Mouse (Mus musculus): Measurements from ENCODE around the gene Wdtc1.

Gene Wdtc1

GRCm38 (mm10) chr4:133264559-133264958 is 88.7 kb downstream of the Wdtc1 start:
- ChIA-PET POLR2A (interaction anchor here in 3 of 4 experiments (0.6 to 3.5 kb wide), 10 partner anchors 8 to 335 kb away, joined by 3 to 29 read pairs (median 4); partner anchors contain the start of gene Tmem222 (in 2 of the 3)), CTCF (interaction anchor here in 2 of 4 experiments (0.6 to 1.9 kb wide), 2 partner anchors 33 kb away, joined by 3 to 7 read pairs; no protein-coding TSS in a partner anchor)

DNA sequence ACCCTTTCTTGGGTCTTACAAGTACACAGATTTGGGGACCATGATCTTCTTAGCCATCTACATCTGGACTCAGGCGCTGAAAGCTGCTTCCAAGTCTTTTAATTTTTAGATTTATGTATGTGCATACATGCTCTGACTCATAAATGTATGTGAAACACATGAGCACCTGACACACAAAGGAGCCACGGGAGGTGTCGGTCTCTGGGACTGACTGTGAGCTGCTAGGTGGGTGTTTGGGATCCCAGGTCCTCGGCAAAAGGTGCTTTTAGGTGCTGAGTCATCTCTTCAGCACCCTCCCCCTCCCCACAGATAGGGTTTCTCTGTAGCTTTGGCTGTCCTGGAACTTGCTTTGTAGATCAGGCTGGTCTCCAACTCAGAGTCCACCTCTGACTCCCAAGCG is 89.5 kb downstream of the Wdtc1 start:
- ChIA-PET POLR2A (interaction anchor here (0.6 to 3.5 kb wide), 13 partner anchors 9 to 335 kb away, joined by 3 to 29 read pairs (median 4); partner anchors contain the start of genes Tmem222 (in 3 of the 4) and Wdtc1 (in 1 of the 4)), CTCF (interaction anchor here (1.1 to 1.9 kb wide), 4 partner anchors 34 to 44 kb away, joined by 3 to 7 read pairs (median 5); no protein-coding TSS in a partner anchor)

- ChIA-PET CTCF (interaction anchor here (0.6 to 2.5 kb wide), 12 partner anchors 12 to 595 kb away, joined by 3 to 14 read pairs (median 4); no protein-coding TSS in a partner anchor), POLR2A (interaction anchor here in 3 of 4 experiments (0.7 to 3.5 kb wide), 15 partner anchors 9 to 317 kb away, joined by 3 to 15 read pairs (median 4); partner anchors contain the start of genes Tmem222 (in 2 of the 3), Map3k6 (in 1 of the 3) and Wdtc1 (in 1 of the 3))
These were observed 90.4 kb downstream of the Wdtc1 start, which contains the start of gene Sytl1 for GRCm38 (mm10) chr4:133262882-133263281. Sytl1 (minus strand) TSS chr4:133263113.

- CTCF ChIA-PET: interaction anchor here in 3 of 4 experiments (0.9 to 2.5 kb wide), 12 partner anchors 11 to 161 kb away, joined by 3 to 14 read pairs (median 4); no protein-coding TSS in a partner anchor
These were observed 90.9 kb downstream of the Wdtc1 start for GRCm38 (mm10) chr4:133262375-133262765.

DNA sequence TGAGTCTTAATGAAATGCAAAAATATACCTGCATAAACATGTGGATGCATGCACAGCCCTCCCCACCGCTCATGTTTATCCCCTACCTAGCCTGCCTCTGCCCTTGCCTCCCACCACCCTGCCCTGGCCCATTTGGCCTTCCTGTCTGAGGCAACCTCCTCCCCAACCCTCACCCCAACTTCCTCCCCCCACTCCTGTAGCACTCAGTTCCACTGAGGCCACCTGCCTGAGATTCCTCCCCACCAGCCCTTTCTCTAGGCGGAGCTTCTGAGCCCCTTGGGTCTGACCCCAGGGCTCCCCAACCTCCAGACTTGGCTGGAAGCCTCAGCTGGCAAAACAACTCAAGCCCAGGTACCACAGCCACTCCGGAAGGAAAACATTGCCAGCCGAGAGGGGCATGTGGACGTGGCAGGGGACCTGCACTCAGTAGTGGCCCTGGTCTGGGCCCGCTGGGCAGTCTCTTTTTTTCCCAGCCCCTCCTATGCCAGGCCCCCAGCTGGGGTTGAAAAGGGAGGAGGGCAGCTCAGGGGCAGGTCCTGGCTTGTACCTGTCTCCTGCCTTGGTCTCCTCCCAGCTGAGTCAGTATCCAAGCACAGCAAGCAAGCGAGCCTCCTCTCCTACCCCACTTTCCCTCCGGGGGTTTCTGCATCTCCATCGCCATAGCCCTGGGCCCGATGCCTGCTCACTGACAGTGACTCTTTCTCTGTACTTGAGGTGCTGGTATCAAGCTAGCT is 91.5 kb downstream of the Wdtc1 start:
- ChIA-PET CTCF (interaction anchor here in 3 of 4 experiments (0.6 to 2.5 kb wide), 8 partner anchors 11 to 161 kb away, joined by 3 to 14 read pairs (median 4); partner anchors contain the start of gene Tmem222 (in 1 of the 3)), POLR2A (interaction anchor here in 2 of 4 experiments (0.6 to 2.3 kb wide), 12 partner anchors 13 to 306 kb away, joined by 3 to 10 read pairs (median 4); partner anchors contain the start of genes Slc9a1 (in 1 of the 2), Tmem222 (in 1 of the 2) and Wdtc1 (in 1 of the 2))

More at GRCm38 (mm10) chr4:133262375-133262765, 90.9 kb downstream of the Wdtc1 start:
- POLR2A ChIA-PET: interaction anchor here in 2 of 4 experiments (0.6 to 2.2 kb wide), 11 partner anchors 15 to 317 kb away, joined by 3 to 10 read pairs (median 3); partner anchors contain the start of genes Map3k6 (in 1 of the 2) and Slc9a1 (in 1 of the 2)

DNA sequence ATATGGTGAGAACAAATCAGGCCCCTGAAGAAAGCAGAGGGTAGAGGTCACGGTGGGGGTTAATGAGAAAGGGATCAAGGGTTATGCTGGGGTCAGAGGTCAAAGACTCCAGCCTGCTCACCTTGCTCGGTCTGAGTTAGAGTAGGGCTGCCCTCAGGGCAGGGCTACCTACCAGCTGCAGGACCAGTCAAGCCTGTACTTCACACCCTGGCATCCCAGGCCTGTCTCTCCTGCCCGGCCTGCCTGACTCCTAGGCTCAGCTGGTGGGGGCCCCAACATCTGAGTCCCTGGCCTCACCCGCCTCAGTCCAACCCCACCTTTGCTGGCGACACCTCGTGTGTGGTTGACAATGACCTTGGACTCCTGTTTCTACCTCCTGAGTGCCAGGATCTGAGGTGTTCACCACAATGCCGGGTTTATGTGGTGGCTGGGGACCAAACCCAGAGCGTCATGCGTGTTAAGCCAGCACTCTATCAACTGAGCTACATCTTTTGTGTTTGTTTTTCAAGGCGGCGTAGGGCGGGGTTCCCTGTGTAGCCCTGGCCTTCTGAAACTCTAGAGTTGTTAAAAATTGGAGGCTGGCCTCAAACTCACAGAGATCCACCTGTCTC is 95.4 kb downstream of the Wdtc1 start:
- POLR2A ChIA-PET: interaction anchor here in 3 of 4 experiments (0.6 to 3.3 kb wide), 17 partner anchors 9 to 583 kb away, joined by 3 to 20 read pairs (median 6); partner anchors contain the start of genes Tmem222 (in 2 of the 3) and Wdtc1 (in 2 of the 3)
- CTCF ChIA-PET: interaction anchor here in 3 of 4 experiments (0.6 to 2.4 kb wide), 7 partner anchors 11 to 184 kb away, joined by 3 to 13 read pairs (median 5); no protein-coding TSS in a partner anchor

DNA sequence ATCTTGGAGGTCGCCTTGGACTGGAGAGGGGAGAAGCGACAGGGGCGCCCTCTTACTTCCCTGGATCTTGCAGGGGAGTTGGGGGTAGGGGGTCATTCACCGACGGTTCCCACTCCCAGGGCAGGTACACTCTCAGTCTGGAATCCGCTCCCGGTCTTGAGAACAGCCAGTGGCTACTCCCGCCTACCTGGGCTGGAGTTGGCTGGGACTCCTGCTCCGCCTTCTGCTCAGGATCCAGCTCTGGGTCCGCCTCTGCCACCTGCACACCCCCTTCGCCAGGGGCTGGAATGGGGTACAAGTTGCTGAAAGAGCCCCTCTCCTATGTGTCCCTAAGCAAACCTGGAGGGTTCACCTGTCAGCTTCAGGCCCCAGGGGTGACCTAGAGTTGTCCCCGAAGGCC is 96.1 kb downstream of the Wdtc1 start:
- ChIA-PET POLR2A (interaction anchor here (0.6 to 3.3 kb wide), 21 partner anchors 9 to 584 kb away, joined by 3 to 20 read pairs (median 4); partner anchors contain the start of genes Tmem222 (in 2 of the 4) and Wdtc1 (in 2 of the 4)), CTCF (interaction anchor here in 3 of 4 experiments (0.6 to 2.4 kb wide), 12 partner anchors 10 to 248 kb away, joined by 3 to 13 read pairs (median 5); no protein-coding TSS in a partner anchor)

DNA sequence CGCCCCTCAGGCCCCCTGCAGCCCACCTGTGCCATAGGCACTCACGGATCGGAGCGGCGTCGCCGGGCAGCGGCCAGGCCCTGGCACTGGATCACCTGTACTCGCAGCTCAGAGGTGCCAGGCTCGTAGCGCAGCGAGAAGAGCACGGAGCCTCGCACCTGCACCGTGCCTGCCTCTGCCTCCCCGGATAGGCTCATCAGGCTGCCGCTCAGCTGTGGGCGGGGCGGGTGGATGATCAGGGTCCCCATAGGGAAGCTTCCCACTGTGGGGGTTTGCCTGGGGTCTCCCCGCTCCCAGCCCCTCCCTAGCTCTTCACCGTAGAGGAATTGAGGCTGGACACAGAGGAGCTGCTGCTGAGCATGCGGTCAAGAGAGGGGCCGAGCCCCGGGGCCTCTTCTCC is 96.5 kb downstream of the Wdtc1 start:
- POLR2A ChIA-PET: interaction anchor here in 3 of 4 experiments (0.6 to 3.3 kb wide), 21 partner anchors 9 to 1171 kb away, joined by 3 to 20 read pairs (median 4); partner anchors contain the start of genes Tmem222 (in 2 of the 3) and Wdtc1 (in 2 of the 3)
- CTCF ChIA-PET: interaction anchor here (0.5 to 2.4 kb wide), 15 partner anchors 10 to 248 kb away, joined by 3 to 13 read pairs (median 3); no protein-coding TSS in a partner anchor

GRCm38 (mm10) chr4:133255392-133255791 is 97.9 kb downstream of the Wdtc1 start:
- CTCF ChIA-PET: interaction anchor here in 1 of 4 experiments (1.3 kb wide), 1 partner anchor 14 kb away, joined by 4 read pairs; no protein-coding TSS in a partner anchor
- POLR2A ChIA-PET: interaction anchor here in 2 of 4 experiments (0.6 to 3.3 kb wide), 9 partner anchors 8 to 333 kb away, joined by 3 to 20 read pairs (median 3); partner anchors contain the start of gene Fam76a (in 1 of the 2)

- POLR2A ChIA-PET: interaction anchor here in 1 of 4 experiments (0.6 to 2.6 kb wide), 10 partner anchors 10 to 561 kb away, joined by 3 to 13 read pairs (median 4); partner anchors contain the start of genes Sytl1 and Wdtc1
- CTCF ChIA-PET: interaction anchor here in 1 of 4 experiments (0.6 to 1.3 kb wide), 3 partner anchors 29 to 141 kb away, joined by 3 to 5 read pairs (median 5); no protein-coding TSS in a partner anchor
These were observed 99.9 kb downstream of the Wdtc1 start for GRCm38 (mm10) chr4:133253412-133253811.

DNA sequence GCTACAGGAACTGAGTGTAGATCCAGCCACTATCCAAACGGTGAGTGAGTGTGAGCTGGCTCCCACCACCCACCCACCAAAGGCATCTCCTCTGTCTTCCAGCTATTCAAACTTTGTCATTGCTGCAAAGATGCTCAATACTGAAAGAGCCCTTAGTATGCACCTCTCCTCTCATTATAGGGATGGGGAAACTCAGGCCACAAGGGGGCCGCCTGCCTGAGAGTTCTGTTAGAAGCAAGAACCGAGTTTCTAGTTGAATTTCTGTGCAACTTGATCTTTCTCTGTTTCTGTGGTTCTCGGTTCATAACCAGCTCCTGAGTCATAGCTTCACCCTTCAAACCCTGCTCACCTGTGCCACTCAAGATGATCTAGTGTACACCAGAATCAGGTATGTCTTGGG is 101.2 kb downstream of the Wdtc1 start:
- ChIA-PET CTCF (interaction anchor here in 3 of 4 experiments (0.5 to 5.5 kb wide), 11 partner anchors 10 to 135 kb away, joined by 3 to 21 read pairs (median 8); partner anchors contain the start of gene Sytl1 (in 1 of the 3)), POLR2A (interaction anchor here in 1 of 4 experiments (1.2 to 3.7 kb wide), 7 partner anchors 8 to 31 kb away, joined by 4 to 15 read pairs (median 9); partner anchors contain the start of genes Map3k6 and Sytl1)

DNA sequence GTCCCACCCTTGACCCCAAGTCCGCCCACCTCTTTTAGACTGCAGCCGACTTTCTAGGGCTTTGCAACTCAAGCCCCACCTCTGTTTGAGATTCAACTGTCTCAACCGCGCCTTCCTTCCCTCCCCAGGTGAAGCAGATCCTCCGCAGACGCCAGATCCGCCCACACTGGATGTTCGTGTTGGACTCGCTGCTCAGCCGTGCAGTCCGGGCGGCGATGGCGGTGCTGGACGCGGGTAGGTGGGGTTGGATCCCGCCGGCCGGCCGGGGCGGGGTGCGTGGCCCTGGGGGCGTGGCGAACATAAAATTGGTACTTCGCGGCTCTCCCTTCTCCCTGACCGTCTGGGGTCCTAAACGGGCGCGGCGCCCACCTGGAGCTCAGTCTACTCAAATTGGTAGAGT is 102.1 kb downstream of the Wdtc1 start:
- ChIA-PET CTCF (interaction anchor here (0.5 to 5.5 kb wide), 39 partner anchors 8 to 401 kb away, joined by 3 to 21 read pairs (median 4); partner anchors contain the start of genes Sytl1 (in 2 of the 4), Map3k6 (in 1 of the 4), Tent5b (in 1 of the 4) and Tmem222 (in 1 of the 4)), POLR2A (interaction anchor here (0.5 to 3.7 kb wide), 14 partner anchors 9 to 102 kb away, joined by 3 to 16 read pairs (median 5); partner anchors contain the start of genes Map3k6 (in 2 of the 4), Sytl1 (in 1 of the 4) and Wdtc1 (in 1 of the 4))

DNA sequence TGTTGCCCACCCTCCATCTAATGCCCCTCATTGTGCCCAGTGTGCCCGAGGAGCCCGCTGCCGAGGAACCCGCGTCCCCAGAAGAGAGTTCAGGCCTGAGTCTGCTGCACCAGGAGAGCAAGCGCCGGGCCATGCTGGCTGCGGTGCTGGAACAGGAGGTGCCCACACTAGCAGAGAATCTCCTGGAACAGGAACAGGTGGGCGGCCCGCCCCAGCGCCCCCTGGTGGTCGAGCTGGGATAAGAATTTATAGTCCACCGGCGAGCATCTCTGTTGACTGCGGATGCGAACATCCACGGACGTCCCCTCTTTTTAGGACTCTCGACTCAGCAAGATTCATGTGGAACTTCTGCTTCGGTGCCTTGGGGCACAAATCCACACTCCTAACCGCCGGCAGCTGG is 102.7 kb downstream of the Wdtc1 start:
- POLR2A ChIA-PET: interaction anchor here (0.5 to 3.7 kb wide), 16 partner anchors 9 to 229 kb away, joined by 3 to 16 read pairs (median 4); partner anchors contain the start of genes Map3k6 (in 2 of the 4), Sytl1 (in 1 of the 4), Tent5b (in 1 of the 4) and Wdtc1 (in 1 of the 4)
- CTCF ChIA-PET: interaction anchor here (0.6 to 5.5 kb wide), 39 partner anchors 9 to 401 kb away, joined by 3 to 21 read pairs (median 4); partner anchors contain the start of genes Sytl1 (in 2 of the 4), Map3k6 (in 1 of the 4), Tent5b (in 1 of the 4) and Tmem222 (in 1 of the 4)

- CTCF ChIA-PET: interaction anchor here in 3 of 4 experiments (0.6 to 5.5 kb wide), 5 partner anchors 9 to 177 kb away, joined by 3 to 21 read pairs (median 5); no protein-coding TSS in a partner anchor
- POLR2A ChIA-PET: interaction anchor here in 3 of 4 experiments (0.6 to 2.5 kb wide), 7 partner anchors 9 to 43 kb away, joined by 3 to 10 read pairs (median 4); partner anchors contain the start of gene Tmem222 (in 1 of the 3)
These were observed 105.4 kb downstream of the Wdtc1 start for GRCm38 (mm10) chr4:133247806-133248449.

DNA sequence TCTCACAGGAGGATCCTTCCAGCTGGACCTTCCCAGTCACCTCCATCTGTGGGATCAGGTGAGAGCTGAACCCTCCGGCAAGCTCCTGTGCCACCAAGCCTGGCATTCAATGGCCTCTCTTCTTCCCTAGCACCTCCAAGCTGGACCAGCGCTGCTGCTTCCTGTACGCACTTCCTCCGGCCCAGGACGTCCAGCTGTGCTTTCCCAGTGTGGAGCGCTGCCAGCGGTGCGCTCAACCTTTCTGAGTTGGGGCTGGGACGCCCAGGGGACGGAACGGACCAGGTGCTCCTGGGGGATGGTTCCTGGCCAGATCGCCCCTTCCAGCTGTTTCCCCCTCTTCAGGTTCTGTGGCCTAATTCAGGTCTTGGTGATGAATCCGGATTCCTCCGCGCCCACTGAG is 106.2 kb downstream of the Wdtc1 start:
- POLR2A ChIA-PET: interaction anchor here in 2 of 4 experiments (0.5 to 2.5 kb wide), 7 partner anchors 10 to 715 kb away, joined by 3 to 10 read pairs (median 3); partner anchors contain the start of gene Tmem222 (in 1 of the 2)
- CTCF ChIA-PET: interaction anchor here in 3 of 4 experiments (1.0 to 5.5 kb wide), 4 partner anchors 10 to 49 kb away, joined by 4 to 21 read pairs (median 5); no protein-coding TSS in a partner anchor

- CTCF ChIA-PET: no interaction called here
- POLR2A ChIA-PET: no interaction called here
These were observed 109.0 kb downstream of the Wdtc1 start for GRCm38 (mm10) chr4:133244289-133244688.

Data from embryonic stem cell, embryonic (primary cell).